Mouse (Mus musculus): ENCODE data around the gene Luc7l2. TPM values are rescaled to one million over a fixed set of nuclear protein-coding genes. Genes with fewer than 3 reads are reported as not detected.
"Not testable (repeated sequence)": the region's sequence is repeated elsewhere in the genome, so short reads cannot be mapped to it uniquely, and the experiment has no call there.

Luc7l2 gene
- polyA plus RNA-seq, 1 experiment from 2014 or later, result 57.0 TPM

DNA sequence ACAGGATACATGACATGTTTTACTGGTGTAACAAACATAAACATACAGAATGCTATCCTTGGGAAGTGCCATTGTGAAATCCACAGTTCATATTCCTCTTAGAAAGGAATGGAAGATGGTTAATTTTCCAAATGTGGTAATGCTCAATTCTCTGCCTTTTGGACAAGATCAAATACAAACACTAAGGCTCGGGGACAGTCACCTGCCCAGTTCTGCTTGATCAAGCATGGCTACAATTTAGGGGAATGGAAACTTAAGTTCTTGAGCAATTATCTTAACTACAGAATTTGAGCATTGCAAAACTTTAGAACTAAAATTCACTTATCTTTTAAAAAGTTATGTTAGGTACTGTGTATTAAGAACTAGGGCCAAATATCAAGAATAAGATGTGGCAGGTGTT, 15.3 kb upstream of the Luc7l2 start:
- Histone ChIP-seq H3K4me2 (replicated peaks) (peak overlapping the region; percentile 63), H3K9me3 (no peaks in the 10 kb centered on the region), H3K4me3 (peak overlapping the region; percentile 71; the same call in 1 of the 2 replicates), H3K9ac (no peak overlapping the region), H3K27me3 (no peaks in the 10 kb centered on the region), H3K27ac (no peak overlapping the region), H3K4me1 (0 out of 2 replicates have a peak, but pooled peaks cover 2% of the 10 kb centered on the region), H3K36me3 (peaks cover 4% of the 10 kb centered on the region; the same call in 1 of the 2 replicates)
- ATAC-seq (ENCODE audit: insufficient number of reproducible peaks, insufficient read depth, low FRiP score, low TSS enrichment), result no peak
- WGBS, result 78% methylated on average over 1 of the region's 1 CpGs

DNA sequence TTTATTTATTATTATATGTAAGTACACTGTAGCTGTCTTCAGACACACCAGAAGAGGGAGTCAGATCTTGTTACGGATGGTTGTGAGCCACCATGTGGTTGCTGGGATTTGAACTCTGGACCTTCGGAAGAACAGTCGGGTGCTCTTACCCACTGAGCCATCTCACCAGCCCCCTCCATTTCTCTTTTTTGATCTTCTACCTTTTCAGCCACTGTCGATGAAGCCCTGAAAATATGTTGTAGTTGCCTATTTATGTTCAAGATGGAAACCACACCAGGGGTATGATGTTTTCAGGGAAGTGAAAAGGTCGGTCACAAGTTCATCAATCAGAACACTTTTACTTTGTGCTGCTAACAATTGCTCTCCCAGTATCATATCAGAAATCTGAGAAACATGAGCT, 7.0 kb upstream of the Luc7l2 start:
- H3K4me3 ChIP-seq; H3K36me3 ChIP-seq; H3K4me1 ChIP-seq; H3K27me3 ChIP-seq; H3K27ac ChIP-seq; H3K9ac ChIP-seq; H3K9me3 ChIP-seq; H3K4me2 ChIP-seq (replicated peaks); ATAC-seq (ENCODE audit: insufficient number of reproducible peaks, insufficient read depth, low FRiP score, low TSS enrichment): not testable (repeated sequence)
- WGBS, result 86% methylated on average over 4 of the region's 5 CpGs

DNA sequence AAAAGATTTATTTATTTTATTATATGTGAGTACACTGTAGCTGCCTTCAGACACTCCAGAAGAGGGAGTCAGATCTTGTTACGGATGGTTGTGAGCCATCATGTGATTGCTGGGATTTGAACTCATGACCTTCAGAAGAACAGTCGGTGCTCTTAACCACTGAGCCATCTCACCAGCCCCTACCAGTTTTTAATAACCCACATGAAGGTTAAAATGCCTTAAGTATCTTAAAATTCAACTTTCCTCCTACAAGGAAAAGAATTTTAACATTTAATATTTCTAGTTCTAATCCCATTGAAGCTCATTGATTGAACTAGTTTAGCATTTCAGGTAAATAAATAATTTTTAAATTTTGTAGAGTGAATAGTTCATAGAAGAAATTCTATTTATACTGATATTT, 4.1 kb upstream of the Luc7l2 start:
- H3K9ac ChIP-seq; ATAC-seq (ENCODE audit: insufficient number of reproducible peaks, insufficient read depth, low FRiP score, low TSS enrichment); H3K9me3 ChIP-seq; H3K4me2 ChIP-seq (replicated peaks); H3K36me3 ChIP-seq; H3K4me3 ChIP-seq; H3K27ac ChIP-seq; H3K27me3 ChIP-seq; H3K4me1 ChIP-seq: not testable (repeated sequence)
- 89% methylated on average over 2 of the region's 2 CpGs for whole genome bisulfite sequencing

DNA sequence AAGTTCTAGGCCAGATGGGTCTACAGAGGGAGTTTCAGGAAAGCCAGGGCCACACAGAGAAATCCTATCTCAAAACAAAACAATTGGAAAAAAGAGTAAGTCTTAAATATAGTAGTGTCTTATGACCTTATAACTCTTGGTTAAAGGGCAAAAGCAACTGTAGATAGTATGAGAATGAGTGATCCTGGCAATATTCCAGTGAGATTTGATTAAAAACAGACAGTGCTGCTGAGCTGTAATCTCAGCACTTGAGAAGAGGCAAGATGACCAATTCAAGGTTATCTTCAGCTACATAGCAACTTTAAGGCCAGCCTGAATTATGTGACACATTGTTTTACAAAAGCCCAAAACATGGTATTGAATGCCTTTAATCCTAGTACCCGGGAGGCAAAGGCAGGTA, 3.4 kb upstream of the Luc7l2 start:
- Histone ChIP-seq H3K27ac (no peak overlapping the region), H3K4me3 (no peak overlapping the region), H3K4me2 (replicated peaks) (no peak overlapping the region), H3K4me1 (no peaks in the 10 kb centered on the region), H3K9me3 (no peaks in the 10 kb centered on the region), H3K27me3 (no peaks in the 10 kb centered on the region), H3K36me3 (no peaks in the 10 kb centered on the region), H3K9ac (no peak overlapping the region)
- 94% methylated on average over 1 of the region's 1 CpGs for WGBS
- no peak for ATAC-seq (ENCODE audit: insufficient number of reproducible peaks, insufficient read depth, low FRiP score, low TSS enrichment)

DNA sequence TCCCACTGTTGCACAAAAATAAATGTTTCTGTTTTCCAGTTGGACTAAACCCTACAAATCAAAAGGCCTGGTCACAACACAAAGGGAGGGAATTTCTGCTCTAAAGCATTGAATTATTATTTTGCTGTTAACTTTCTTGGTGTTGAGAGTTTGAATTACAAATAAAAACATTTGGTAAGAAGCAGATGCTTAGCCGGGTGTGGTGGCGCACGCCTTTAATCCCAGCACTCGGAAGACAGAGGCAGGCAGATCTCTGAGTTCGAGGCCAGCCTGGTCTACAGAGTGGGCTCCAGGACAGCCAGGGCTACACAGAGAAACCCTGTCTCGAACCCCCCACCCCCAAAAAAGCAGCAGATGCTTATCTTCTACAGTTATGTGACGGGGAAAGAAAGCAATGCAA, 2.5 kb upstream of the Luc7l2 start:
- H3K4me3 ChIP-seq; H3K4me2 ChIP-seq (replicated peaks); H3K27ac ChIP-seq; H3K36me3 ChIP-seq; ATAC-seq (ENCODE audit: insufficient number of reproducible peaks, insufficient read depth, low FRiP score, low TSS enrichment); H3K27me3 ChIP-seq; H3K4me1 ChIP-seq; H3K9me3 ChIP-seq; H3K9ac ChIP-seq: not testable (repeated sequence)
- WGBS, result 88% methylated on average over 7 of the region's 7 CpGs

DNA sequence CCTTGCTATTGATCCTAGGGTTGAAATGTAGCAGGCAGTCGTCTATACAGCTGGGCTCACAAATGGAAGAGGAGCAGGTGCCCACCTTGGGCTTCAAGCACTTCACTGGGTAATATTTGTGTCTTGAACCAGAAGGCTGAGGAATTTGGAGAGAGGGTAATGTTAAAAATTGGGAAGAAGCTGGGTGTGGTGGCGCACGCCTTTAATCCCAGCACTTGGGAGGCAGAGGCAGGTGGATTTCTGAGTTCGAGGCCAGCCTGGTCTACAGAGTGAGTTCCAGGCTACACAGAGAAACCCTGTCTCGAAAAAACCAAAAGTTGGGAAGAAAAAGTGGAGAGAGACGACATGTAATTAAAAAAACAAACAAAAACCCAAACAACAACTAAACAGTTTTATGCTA, 1.3 kb upstream of the Luc7l2 start:
- 84% methylated on average over 6 of the region's 6 CpGs for WGBS
- H3K36me3 ChIP-seq; H3K9ac ChIP-seq; H3K9me3 ChIP-seq; H3K27ac ChIP-seq; H3K27me3 ChIP-seq; H3K4me3 ChIP-seq; H3K4me1 ChIP-seq; ATAC-seq (ENCODE audit: insufficient number of reproducible peaks, insufficient read depth, low FRiP score, low TSS enrichment): not testable (repeated sequence)
- H3K4me2 ChIP-seq (replicated peaks), result peak overlapping the region; percentile 66

DNA sequence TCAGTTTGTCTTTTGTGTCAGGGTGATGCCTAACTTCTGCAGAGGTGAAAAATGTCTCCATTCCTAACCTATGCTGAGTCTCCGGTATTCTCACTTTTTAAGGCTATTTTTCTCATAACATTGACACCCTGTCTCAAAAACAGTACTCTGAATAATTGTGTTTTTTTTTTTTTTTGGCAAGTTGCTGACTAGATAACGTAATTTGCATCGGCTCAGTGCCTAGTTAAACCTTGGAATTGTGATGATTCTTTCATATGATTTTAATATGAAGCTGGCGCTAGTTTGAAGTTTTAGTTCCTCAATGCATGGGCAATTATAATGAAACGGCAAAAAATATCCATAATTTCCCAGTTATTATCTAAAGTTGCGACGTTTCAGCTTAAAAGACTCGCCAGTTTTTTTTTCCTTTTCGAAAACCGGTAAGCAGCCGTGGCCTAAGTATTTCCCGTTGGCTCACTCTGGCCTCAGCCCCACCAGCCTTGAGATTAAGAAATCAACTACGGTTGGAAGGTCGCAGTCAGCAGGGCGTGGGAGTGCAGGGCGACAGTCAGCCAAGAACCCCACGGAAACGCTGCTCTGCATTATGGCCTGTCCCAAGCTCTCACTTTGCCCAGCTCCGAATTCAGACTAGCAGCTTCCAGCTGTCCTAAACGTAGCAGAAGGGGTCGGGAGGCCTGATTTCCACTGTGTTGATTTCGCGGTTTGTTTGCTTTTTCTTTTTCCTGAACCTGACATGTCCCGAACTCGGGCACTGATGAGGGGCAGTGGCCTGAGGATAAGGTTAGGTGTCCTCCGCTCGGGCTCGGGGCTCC, 678 bp upstream of the Luc7l2 start:
- H3K27ac ChIP-seq, result peak overlapping the region; percentile 99
- H3K4me3 ChIP-seq, result peak overlapping the region; percentile 70
- H3K27me3 ChIP-seq, result no peaks in the 10 kb centered on the region
- peak; percentile 32; the same call in 1 of the 2 replicates for ATAC-seq (ENCODE audit: insufficient number of reproducible peaks, insufficient read depth, low FRiP score, low TSS enrichment)
- H3K4me2 ChIP-seq (replicated peaks), result peak overlapping the region; percentile 66
- WGBS, result 6% methylated on average over 28 of the region's 28 CpGs
- H3K9me3 ChIP-seq, result no peaks in the 10 kb centered on the region
- peak overlapping the region; percentile 90 for H3K9ac ChIP-seq
- 0 out of 2 replicates have a peak, but pooled peaks cover 2% of the 10 kb centered on the region for H3K4me1 ChIP-seq
- H3K36me3 ChIP-seq, result no peaks in the 10 kb centered on the region

DNA sequence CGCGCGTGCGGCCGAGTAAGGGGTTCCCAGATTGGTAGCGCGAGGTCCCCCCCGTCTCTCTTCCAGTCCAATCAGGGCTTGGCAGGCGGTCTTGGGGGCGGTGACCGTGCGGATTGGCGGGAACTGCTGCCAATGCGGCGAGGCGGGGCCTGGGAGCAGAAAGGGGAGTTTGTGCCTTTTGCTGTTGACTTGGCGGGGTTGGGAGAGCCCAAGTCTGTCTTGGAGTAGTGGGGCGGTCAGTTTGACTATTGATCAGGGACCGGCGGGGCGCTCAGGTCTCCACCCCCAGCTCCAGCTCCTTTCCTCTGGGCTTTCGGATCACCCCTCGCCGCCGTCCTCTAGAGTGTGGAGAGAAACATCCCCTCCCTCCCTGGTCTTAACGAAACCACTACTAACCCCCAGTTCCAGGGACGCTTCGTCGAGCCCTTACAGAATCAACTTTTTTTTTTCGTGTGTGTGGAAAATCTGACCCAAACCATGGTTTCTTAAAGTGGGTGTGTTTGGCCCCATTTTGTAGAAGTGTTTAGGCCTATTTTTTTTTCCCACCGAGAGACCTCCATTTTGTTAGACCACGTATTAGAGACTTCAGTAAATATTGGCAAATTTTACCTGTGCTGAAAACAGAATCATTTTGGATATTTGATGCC, 978 bp downstream of the Luc7l2 start:
- Histone ChIP-seq H3K27ac (peak overlapping the region; percentile 99), H3K9me3 (no peaks in the 10 kb centered on the region), H3K4me3 (peak overlapping the region; percentile 70), H3K4me2 (replicated peaks) (peak overlapping the region; percentile 44), H3K27me3 (no peaks in the 10 kb centered on the region), H3K9ac (peak overlapping the region; percentile 93), H3K4me1 (0 out of 2 replicates have a peak, but pooled peaks cover 2% of the 10 kb centered on the region), H3K36me3 (no peaks in the 10 kb centered on the region)
- WGBS, result under 1% methylated on average over 32 of the region's 32 CpGs
- peak; percentile 96 for ATAC-seq (ENCODE audit: insufficient number of reproducible peaks, insufficient read depth, low FRiP score, low TSS enrichment)

DNA sequence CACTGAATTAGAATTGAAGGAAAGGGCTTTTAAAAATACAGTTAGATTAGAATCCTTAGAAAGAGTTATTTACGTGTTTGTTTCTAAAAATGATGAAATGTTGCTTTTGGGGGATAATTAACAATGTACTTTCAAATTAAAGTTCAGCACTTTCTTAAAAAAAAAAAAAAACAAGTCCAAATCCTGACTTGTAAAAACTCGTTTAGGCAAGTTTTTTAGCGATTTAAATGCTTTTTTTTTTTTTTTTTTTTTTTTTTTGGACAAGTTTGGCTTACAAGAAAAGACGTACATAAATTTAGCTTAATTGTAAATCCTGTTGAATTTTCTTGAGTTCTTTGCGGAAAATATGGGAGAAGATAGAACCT, 1.5 kb downstream of the Luc7l2 start:
- peak overlapping the region; percentile 93 for H3K9ac ChIP-seq

DNA sequence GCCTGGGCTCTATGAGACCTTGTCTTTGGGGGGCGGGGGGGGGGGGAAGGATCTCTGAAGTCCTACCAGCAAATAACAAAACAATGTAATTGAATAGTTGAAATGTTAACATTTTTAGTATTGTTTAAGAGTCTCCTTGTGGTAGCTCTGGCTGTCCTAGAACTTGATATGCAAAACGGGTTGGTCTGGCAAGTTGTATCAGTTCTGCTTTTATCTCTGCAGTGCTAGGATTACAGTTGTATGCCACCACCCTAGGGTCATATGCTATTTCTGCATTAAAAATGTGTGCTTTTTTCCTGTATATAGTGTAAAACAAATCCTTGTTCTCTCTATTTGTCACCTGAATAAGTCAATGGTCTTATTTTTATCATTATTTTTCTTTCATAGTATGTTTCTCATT, 25.0 kb downstream of the Luc7l2 start:
- no peak overlapping the region for H3K27ac ChIP-seq
- ATAC-seq (ENCODE audit: insufficient number of reproducible peaks, insufficient read depth, low FRiP score, low TSS enrichment), result no peak
- H3K9me3 ChIP-seq, result no peaks in the 10 kb centered on the region
- H3K4me3 ChIP-seq, result no peak overlapping the region
- no peak overlapping the region for H3K4me2 ChIP-seq (replicated peaks)
- peaks cover 33% of the 10 kb centered on the region for H3K36me3 ChIP-seq
- H3K9ac ChIP-seq, result no peak overlapping the region
- WGBS, result 100% methylated on average over 2 of the region's 2 CpGs
- no peaks in the 10 kb centered on the region for H3K4me1 ChIP-seq
- no peaks in the 10 kb centered on the region for H3K27me3 ChIP-seq

More for the DNA sequence above, 1.5 kb downstream of the Luc7l2 start:
- WGBS, result 25% methylated on average over 5 of the region's 5 CpGs
- no peak for ATAC-seq (ENCODE audit: insufficient number of reproducible peaks, insufficient read depth, low FRiP score, low TSS enrichment)
- Histone ChIP-seq H3K27ac (no peak overlapping the region), H3K4me2 (replicated peaks) (peak overlapping the region; percentile 44), H3K27me3 (no peaks in the 10 kb centered on the region), H3K4me1 (0 out of 2 replicates have a peak, but pooled peaks cover 2% of the 10 kb centered on the region), H3K36me3 (no peaks in the 10 kb centered on the region), H3K9me3 (no peaks in the 10 kb centered on the region), H3K4me3 (peak overlapping the region; percentile 70)

DNA sequence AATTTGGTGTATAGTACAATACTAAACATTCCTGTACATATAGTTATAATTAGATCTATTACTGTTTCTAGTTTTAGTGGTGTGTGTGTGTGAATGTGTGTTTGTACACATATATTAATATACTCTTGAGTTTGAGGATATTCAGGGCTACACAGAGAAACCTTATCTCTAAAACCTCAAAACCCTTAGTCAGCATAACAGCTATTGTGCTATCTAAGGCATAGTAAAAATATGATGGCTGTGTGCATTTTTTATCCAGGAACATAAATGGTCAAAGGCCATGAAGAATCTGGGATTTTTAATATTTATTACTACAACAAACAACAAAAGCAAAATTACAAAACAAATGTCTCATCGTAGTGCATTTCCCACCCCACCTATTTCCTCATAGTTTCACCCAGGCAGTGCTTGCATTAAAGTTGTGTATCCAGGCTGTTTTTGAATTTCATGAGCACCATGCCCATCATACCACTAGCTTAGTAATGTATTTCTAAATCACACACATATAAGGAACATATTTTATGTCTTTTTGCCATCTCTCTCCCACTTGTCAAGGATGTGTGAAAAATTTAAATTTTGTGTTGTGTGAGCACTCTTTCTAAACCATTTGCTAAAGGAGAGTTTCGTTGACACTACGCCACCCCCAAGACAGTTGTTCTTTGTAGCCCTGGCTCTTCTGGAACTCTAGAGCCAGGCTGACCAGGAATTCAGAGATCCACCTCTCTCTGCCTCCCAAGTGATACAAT, 29.2 kb downstream of the Luc7l2 start:
- WGBS, result 100% methylated on average over 3 of the region's 3 CpGs
- Histone ChIP-seq H3K36me3 (peaks cover 22% of the 10 kb centered on the region), H3K4me1 (no peaks in the 10 kb centered on the region), H3K27ac (no peak overlapping the region), H3K4me2 (replicated peaks) (no peak overlapping the region), H3K4me3 (no peak overlapping the region), H3K9ac (no peak overlapping the region), H3K9me3 (no peaks in the 10 kb centered on the region), H3K27me3 (no peaks in the 10 kb centered on the region)
- no peak for ATAC-seq (ENCODE audit: insufficient number of reproducible peaks, insufficient read depth, low FRiP score, low TSS enrichment)

Measured in embryonic facial prominence, embryonic 12.5 days (tissue).